Mouse (Mus musculus): ENCODE data around the gene Ankrd11.

Ankrd11 gene

GRCm38 (mm10) chr8:122897200-122897599 is 144.9 kb downstream of the Ankrd11 start:
- DNase-seq (ENCODE audit: low spot score in 2 of 2) = no peak

DNA sequence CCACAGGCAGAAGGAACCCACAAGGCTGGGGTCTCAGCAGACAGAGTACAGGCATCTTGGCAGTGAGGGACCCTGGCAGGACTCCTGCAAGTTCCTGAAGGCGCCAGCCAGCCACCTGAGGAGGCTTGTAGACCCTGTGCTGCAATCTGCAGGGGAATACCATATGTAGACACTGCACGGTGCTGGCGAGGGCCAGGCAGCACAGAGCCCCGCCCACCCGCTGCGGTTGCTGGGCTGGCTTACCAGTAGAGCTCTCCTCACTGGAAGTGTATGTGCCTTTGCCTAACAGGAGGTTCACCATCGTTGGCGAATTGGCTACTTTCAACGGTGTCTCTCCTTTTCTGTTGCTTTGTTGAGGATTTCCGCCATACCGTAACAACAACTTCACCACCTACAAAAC is 145.8 kb downstream of the Ankrd11 start:
- no peak for DNase-seq (ENCODE audit: low spot score in 2 of 2)

DNA sequence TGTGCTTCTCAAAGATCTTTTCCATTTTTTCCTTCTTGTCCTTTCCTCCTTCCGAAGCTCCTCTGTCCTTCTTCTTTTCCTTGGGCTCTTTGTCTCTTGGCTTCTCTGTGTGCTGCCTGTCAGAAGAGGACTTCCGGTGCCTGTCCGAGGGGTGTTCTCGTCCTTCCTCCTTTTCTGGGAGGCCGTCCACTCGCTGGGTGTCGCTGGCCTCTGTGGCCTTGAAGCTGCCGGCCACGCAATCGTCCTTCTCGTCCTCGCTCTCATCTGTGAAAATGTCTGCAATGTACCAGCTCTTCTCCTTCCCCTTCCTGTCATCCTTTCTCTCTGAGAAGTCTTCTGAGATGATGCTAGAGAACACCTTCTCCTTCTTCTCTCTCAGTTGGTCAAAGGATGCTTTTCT is 148.6 kb downstream of the Ankrd11 start:
- DNase-seq (ENCODE audit: low spot score in 2 of 2) = no peak

DNA sequence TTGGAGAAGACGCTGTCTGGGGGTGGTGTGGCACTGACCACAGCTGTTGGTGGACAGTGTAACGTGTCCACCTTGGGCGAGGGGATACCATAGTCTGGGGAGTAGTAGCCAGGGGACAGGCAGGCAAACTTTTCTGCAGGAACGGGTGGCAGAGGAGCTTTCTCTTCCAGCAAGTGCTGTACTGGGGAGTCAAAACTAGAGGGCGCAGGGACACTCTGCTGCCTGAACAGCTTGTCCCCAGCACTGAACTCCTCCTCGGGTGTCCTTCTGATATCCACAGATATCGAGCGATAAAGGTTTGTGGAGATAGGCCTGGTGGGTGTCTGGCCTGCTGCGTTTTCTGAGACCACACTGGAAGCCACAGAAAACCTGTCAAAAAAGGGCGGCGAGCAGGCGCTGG is 150.6 kb downstream of the Ankrd11 start:
- DNase-seq (ENCODE audit: low spot score in 2 of 2) = no peak

- DNase-seq (ENCODE audit: low spot score in 2 of 2) = no peak
Observed at GRCm38 (mm10) chr8:122883671-122884070, 158.4 kb downstream of the Ankrd11 start.

DNA sequence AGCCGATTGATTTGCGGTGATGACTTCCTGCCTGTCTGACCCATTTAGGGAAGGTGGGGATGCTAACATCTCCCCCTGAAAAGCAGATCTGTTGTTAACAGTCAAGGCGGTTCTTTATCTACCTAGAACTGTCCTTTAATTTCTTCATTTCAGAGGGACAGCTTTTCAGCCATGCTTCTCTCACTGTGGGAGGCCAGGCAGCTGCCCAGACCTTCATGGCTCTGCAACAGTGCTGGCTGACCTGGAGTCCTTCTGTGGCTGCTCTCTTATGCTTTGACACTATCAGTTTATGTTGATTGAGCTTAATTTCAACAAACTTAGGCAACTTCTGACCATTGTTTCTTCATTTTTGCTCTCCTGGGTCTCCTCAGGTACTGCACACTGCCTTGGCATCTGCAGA is 161.8 kb downstream of the Ankrd11 start:
- DNase-seq (ENCODE audit: low spot score in 2 of 2) = no peak

- no peak for DNase-seq (ENCODE audit: low spot score in 2 of 2)
Observed at GRCm38 (mm10) chr8:122878231-122878630, 163.8 kb downstream of the Ankrd11 start.

GRCm38 (mm10) chr8:122875186-122875585 is 166.9 kb downstream of the Ankrd11 start:
- no peak for DNase-seq (ENCODE audit: low spot score in 2 of 2)

DNA sequence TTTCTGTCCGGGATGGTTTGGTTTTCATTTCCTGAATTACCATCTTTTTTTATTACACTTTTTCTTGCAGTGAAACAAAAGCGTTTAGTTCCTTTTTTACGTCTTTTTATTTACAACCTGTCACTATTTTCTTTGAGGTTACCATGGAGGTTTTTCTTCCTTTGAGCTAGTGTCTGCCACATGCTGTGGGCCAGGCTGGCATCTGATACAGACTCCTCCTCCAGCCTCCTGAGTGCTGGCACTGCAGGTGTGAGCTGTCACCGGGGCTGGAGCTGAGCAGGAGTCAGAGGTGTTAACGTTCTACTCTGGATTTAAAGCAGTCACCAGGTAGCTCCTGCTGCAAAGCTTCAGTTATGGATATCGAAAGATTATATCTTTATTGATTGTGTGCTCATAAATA is 168.9 kb downstream of the Ankrd11 start:
- DNase-seq (ENCODE audit: low spot score in 2 of 2) = no peak

- no peak for DNase-seq (ENCODE audit: low spot score in 2 of 2)
Observed at GRCm38 (mm10) chr8:122871663-122872062, 170.4 kb downstream of the Ankrd11 start.

- no peak for DNase-seq (ENCODE audit: low spot score in 2 of 2)
Observed at GRCm38 (mm10) chr8:122870377-122870863, 171.7 kb downstream of the Ankrd11 start.

DNA sequence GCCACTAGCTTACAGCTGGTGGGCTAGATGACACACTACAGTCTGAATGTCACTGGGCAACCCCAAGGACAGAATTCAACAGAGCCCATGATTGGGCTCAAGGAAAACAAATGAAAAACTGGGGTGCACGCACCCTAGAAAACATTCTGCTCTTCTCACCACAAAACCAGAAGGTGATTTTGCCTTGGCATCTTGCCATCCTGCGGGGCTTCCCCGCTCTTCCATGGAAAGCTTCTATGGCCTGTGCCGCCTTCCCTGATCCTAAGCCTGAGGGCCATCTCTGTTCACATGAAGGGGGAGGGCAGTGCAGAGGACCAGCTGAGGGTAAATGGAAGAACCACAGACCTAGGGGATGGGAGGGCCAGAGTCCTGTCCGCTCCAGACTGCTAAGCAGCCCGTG is 174.1 kb downstream of the Ankrd11 start:
- DNase-seq (ENCODE audit: low spot score in 2 of 2) = no peak

DNA sequence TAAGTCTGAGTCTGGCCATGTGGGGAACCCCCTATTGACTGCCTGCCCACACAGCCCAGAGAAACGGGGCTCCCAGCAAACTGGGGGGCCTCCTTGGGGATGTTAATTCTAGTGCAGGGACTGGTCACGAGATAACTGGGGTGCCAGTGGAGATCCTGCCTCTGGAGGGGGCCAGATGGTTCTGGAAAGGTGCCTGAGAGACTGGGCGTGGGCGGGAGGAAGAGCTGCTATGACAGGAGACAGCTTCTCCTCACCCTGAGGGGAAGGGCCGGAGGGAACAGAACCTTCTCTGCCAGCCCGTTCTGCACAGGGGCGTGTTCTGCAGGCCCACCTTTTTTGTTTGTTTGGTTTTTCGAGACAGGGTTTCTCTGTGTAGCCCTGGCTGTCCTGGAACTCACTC is 175.8 kb downstream of the Ankrd11 start:
- no peak for DNase-seq (ENCODE audit: low spot score in 2 of 2)

DNA sequence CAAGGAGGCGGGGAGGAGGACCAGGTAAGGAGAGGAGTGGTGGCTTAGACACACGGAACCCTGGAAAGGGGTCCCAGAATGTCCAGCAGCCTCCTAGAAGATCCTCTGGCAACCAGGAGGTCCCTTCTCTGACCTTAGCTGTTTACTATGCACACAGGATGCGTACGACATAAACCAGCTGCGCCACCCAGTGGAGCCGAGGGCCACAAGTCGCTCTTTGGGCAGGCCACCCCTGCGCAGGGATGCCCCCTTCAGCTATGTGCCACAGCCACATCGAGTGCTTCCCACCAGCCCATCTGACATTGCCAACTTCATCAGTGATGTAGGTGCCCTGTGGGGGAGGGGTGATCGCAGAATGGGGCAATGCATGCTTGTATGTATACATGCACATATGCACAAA is 176.6 kb downstream of the Ankrd11 start:
- DNase-seq (ENCODE audit: low spot score in 2 of 2) = no peak

DNA sequence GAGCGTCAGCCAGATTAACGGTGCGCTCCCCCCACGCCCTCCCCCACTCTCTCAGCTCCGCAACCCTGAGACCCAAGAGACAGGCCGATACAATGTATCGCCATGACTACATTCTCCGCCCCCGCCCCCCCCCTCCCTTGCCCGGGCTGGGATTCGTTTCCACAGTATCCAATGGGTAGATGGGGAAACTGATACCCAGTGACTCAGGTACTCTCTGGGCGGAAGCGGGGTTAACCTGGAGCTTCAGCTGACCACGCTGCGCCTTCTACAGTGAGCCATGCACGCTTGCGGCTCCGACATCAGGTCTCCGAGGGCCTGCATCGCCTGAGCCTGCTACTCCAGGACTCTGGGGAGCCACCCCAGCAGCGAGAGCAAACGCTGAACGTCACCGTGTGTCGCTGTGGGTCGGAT is 177.4 kb downstream of the Ankrd11 start:
- no peak for DNase-seq (ENCODE audit: low spot score in 2 of 2)

GRCm38 (mm10) chr8:122859843-122860242 is 182.2 kb downstream of the Ankrd11 start:
- no peak for DNase-seq (ENCODE audit: low spot score in 2 of 2)

DNA sequence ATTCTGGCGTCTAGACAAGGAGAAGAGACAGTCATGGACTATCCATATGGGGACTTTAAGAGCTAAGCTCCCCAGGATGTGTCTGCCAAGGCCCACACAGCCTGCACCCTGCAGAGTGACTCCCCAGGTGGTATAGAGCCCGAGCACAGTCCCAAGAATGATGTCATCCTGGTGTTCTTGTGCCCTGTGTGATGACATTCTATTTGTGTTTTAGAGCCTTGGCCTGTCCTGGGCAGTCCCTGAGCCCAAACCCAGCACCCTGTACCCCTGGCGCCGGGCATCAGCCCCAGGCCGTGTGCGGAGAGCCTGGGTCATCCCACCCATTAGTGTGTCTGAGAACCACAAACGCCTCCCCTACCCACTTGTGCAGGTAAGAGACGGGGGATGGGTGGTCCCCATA is 185.8 kb downstream of the Ankrd11 start:
- DNase-seq (ENCODE audit: low spot score in 2 of 2) = no peak

DNA sequence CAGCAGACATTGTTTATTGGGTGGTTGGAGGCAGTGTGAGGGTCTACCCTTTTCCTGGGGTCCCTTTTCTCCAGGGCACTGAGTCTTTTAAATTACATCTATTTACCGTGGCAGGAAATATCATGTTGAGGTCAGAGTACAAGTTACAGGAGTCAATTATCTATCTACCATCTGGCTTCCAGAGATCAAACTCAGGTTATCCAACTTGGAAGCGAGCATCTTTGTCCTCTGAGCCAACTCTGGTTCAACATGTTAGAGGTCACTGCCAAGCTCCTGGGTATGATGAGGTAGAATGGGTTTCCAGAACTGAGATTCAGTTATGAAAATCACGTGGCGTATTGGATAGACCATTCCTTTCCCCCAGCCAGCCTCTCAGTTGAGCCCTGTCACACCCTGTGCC is 187.0 kb downstream of the Ankrd11 start:
- no peak for DNase-seq (ENCODE audit: low spot score in 2 of 2)

DNA sequence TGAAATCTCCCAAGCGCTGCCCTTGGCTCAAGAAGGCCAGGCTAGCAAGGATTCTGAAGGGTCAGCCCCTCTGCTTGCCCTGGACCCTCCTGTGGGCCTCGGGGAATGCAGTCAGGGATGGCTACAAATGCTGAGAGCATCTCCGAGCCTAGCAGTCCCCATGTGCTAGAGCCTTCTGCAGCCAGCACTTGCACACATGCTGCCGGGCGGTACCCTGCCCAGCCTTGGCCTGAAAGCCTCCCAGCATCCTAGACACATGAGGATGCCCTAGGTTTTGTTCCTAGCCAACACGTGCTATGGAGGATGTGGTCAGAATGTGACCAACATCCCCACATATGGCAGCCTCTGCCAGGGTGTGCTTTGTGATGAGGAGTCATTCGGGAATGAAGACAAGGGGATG is 187.7 kb downstream of the Ankrd11 start:
- DNase-seq (ENCODE audit: low spot score in 2 of 2) = no peak

- DNase-seq (ENCODE audit: low spot score in 2 of 2) = no peak
Observed at GRCm38 (mm10) chr8:122853340-122853771, 188.7 kb downstream of the Ankrd11 start.

DNA sequence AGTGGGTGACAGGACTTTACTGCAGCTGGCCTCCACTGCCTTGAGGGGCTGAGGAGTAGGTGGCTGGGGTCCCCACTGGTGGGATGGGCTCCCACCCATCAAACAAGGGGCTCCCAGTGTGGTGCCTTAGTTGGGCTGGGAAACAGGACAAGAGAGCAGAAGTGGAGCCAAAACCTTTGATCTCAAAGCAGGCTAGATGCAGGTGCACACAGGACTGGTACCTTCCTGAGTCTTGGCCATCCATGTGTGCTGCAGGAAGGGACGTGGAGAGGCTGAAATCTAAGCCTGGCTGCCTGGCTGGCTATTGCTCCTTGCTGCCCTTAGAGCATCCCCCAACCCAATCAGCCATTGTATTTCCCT is 189.6 kb downstream of the Ankrd11 start:
- no peak for DNase-seq (ENCODE audit: low spot score in 2 of 2)

DNA sequence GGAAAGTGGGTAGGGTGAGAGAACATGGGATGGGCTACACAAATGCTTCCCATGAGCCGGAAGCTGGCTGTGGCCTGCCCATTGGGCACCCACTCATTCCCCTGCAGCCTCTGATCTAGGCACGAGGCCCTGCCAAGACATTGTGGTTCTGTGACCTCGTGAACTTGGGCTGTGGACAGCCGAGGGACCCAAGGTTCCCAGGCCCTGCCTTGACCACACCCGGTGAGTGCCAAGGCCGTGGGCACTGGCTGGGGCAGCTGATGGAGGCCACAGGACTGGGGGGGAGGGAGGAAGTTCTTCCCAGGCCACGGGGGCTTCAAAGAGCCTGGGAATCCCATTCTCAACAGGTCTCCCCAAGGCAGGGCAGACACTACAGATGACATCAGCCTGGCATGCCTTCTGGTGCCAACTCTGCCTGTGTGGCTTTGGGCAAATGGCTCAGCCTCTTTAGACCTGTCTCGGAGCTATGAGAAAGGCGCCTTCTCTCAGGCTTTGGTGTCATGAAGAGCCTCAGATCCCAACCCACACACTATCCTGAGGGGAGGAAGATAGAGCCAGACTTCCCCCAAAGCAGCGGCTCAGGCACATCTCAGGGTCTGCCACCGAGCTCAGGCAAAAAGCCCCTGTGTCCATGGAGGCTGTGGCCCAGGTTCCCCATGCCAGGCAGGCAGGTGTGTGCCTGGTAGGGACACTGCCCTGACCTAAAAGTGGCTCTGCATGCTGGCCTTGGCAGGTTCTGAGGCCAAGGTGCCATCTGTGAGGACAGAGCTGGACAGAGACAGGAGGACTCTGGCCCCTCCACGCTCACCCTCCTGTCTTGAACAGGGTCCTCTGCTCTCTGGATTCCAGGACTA is 190.2 kb downstream of the Ankrd11 start:
- no peak for DNase-seq (ENCODE audit: low spot score in 2 of 2)

- DNase-seq (ENCODE audit: low spot score in 2 of 2) = no peak
Observed at GRCm38 (mm10) chr8:122850641-122851240, 191.3 kb downstream of the Ankrd11 start.
